ENCODE assay signal across 7 mouse cellular contexts in genomic region chr16:30520361-30520823, GRCm38 (mm10). TPM values are rescaled to one million over a fixed set of nuclear protein-coding genes. Genes with fewer than 3 reads are reported as not detected.
DNase-seq lines count a peak whose midpoint lies in the region; TF ChIP-seq lines count a peak whose summit lies in the region.

No protein-coding gene starts in this region.

- intact Hi-C loops in left cerebral cortex, adult 2 months (cut with DNase I), result no loop called here

- H3K4me3 ChIP-seq in left cerebral cortex, adult 2 months, result peak overlapping the region; percentile 40

- peak; percentile 95 for TF ChIP-seq CTCF in left cerebral cortex, adult 2 months (IDR thresholded peaks at IDR 0.05)

- H3K27ac ChIP-seq in left cerebral cortex, adult 2 months, result peak overlapping the region; percentile 50

- peak; percentile 68 for DNase-seq in R1 (ENCODE audit: low read depth, low spot score)
- peak; percentile 75 for DNase-seq in cerebellum, adult 9-10 months
- DNase-seq in gastrocnemius, adult 18-20 months (ENCODE audit: low spot score), result peak; percentile 86
- peak; percentile 88 for DNase-seq in induced T-regulatory cell, adult 2 months (ENCODE audit: low read depth)
- DNase-seq in left cerebral cortex, adult 2 months (ENCODE audit: extremely low spot score in 1 of 2, low spot score in 2 of 2), result peak; percentile 63 to 77
- DNase-seq in lung, postnatal 4 days, result peak; percentile 70 to 81
- peak; percentile 84 for DNase-seq in skeletal muscle tissue, adult 2 months (ENCODE audit: low read depth, low spot score)

RNA-seq across cellular contexts. Expression of gene Tmem44, which starts 30.2 kb away (rescaled TPM):
- 1 to 10 TPM; 1.3 to 1.9 TPM for total RNA-seq in gastrocnemius, adult 18-20 months (2021)
- total RNA-seq in left cerebral cortex, adult 2 months (2021), result 10 to 100 TPM; 69.9 to 74.0 TPM

Comparison
In these comparisons a context has a peak if more than half of its experiments do, and no peak if none do; other contexts are left out.
1. Peak in every context shown above with its lines: DNase-seq, H3K4me3 ChIP-seq and H3K27ac ChIP-seq.
2. RNA of gene Tmem44, which starts 30.2 kb away (total RNA-seq): 69.9 to 74.0 TPM in left cerebral cortex, adult 2 months; 1.3 to 1.9 TPM in gastrocnemius, adult 18-20 months; every median in the first group is over 10 times any median in the second.